Mouse (Mus musculus) liver (tissue): ENCODE results near the gene Acss1.

Experiments used
- DNase-seq: peaks from one replicate; pipeline ENCODE4 v3.0.0-alpha.2; 2020; ENCODE audit warnings: mixed read lengths

Acss1 gene

GRCm38 (mm10) chr2:150667820-150668766 lies at the start of gene Acss1:
Gene Acss1, minus strand, starts transcription at chr2:150668500.
- DNase-seq, result peak; percentile 92

GRCm38 (mm10) chr2:150712167-150712674 lies 43.9 kb upstream of the Acss1 start:
- DNase-seq, result no peak

- DNase-seq, result no peak
Observed at GRCm38 (mm10) chr2:150691481-150692170, 23.3 kb upstream of the Acss1 start.

GRCm38 (mm10) chr2:150690216-150690615 lies 21.9 kb upstream of the Acss1 start:
- no peak for DNase-seq

DNA sequence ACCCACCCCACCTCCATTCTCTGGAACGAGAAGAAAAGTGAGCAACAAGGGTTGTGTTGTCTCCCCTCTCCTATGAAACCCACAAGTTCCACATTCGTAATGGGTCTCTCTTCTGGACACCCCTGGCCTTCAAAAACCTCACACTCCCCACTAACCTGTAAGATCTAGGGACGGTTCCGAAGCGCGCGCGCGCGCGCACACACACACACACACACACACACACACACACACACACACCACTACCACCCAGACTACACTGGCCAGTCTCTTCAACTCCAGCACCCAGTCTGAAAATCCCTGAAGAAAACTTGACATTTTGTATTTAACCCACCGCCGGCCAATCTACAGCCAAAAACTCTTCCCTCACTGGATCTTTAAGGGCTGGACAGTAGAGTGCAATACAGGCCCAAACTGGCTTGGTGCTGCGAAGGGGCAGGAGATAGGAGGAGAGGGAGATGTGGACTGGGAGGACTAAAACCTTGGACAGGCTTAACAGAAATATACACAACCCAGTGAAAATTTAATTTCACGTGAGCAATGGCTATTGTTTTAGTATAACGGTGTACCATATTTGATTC lies 21.0 kb upstream of the Acss1 start, which contains the start of gene Vsx1:
TSS of gene Vsx1 (minus strand) at position 138 of the 578 bp plus-strand sequence.
- DNase-seq, result no peak

DNA sequence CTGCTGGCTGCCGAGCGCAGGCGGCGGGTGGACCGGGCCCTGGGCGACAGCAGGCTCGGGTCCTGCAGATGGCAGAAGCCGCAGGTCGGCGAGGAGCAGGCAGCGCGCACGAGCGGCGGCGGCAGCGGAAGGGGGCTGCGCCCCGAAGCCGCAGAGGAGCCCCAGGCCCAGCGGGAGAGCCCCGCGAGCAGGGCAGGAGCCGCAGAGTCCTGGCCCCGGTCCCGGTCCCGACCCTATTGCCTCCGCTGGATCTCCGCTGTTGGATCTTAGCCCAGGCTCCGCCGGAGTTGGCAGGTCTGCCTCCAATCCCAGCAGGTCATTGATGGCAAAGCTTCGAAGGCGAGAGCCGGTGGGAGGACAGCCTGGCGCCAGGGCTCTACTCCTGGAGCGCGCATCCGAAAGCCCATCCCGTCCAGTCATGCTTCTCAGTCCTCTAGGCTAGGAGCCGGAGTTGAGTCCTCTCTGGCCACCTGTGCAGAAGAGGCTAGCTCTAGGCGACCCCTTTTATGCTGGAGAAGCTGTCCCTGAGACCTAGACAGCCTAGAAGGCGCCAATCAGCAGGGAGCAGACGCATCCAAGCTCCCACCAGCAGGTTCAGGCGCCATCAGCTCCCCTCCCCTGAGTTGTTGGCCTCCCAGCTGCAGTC lies 20.4 kb upstream of the Acss1 start:
- no peak for DNase-seq

- DNase-seq, result no peak
Observed at GRCm38 (mm10) chr2:150687871-150688540, 19.7 kb upstream of the Acss1 start.

DNA sequence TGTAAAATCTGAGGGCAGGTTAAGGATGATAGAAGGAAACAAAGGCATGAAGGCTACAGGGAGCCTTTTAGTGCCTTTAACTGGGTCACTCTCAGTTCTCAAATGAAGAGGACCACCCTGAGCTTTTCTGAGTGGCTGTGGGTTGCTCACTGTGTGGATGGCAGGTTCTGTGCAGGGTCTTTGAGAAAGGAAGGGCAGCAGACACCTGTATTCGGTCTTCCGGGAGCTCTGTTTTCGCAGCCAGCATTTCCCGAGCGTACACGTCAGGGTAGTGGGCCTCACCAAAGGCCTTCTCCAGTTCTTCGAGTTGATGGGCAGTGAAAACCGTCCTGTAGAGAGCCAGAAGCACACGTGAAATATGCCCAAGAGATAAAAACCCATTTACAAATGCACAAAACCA lies 17.1 kb upstream of the Acss1 start:
- DNase-seq, result no peak

DNA sequence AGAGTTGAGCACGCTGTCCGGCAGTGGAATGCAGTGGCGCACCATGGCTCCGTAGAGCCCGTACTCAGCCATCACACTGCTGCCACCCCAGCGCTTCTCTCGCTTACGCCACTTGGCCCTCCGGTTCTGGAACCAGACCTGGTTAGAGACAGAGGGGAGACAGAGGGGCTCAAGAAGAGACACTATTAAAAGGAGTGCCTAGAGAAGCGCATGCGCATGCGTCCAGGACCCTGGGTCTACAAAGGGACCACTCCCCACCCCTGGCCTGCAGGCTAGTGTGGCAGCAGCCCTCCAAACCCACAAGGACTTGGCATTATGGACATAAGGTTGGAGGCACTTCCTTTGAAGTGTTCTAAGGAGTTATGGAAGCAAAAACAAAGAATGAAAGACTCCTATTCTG lies 16.2 kb upstream of the Acss1 start:
- DNase-seq, result no peak

GRCm38 (mm10) chr2:150681581-150681980 lies 13.3 kb upstream of the Acss1 start:
- no peak for DNase-seq

- DNase-seq, result peak; percentile 81
Observed at GRCm38 (mm10) chr2:150678392-150678791, 10.1 kb upstream of the Acss1 start.

- DNase-seq, result no peak
Observed at GRCm38 (mm10) chr2:150675525-150675924, 7.2 kb upstream of the Acss1 start.

DNA sequence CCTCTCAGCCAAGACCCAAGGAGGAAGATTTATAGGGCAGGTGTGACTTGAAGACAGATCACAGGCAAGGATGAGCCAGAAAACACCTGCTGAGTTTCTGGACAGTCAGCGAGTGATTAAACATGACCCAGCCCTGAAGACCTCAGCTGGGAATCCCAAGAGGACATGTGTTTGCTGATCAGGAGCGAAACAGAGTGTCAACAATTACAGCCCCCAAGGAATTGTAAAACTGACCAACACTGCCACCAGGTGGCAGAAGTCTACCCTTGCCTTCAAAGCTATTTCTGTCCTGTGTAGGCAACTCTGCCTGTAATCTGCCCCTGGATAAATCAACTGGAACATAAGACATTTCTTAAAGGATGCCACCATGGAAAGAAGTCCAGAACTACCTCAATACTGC lies 6.6 kb upstream of the Acss1 start:
- DNase-seq, result peak; percentile 78

GRCm38 (mm10) chr2:150673929-150674328 lies 5.6 kb upstream of the Acss1 start:
- peak; percentile 33 for DNase-seq

DNA sequence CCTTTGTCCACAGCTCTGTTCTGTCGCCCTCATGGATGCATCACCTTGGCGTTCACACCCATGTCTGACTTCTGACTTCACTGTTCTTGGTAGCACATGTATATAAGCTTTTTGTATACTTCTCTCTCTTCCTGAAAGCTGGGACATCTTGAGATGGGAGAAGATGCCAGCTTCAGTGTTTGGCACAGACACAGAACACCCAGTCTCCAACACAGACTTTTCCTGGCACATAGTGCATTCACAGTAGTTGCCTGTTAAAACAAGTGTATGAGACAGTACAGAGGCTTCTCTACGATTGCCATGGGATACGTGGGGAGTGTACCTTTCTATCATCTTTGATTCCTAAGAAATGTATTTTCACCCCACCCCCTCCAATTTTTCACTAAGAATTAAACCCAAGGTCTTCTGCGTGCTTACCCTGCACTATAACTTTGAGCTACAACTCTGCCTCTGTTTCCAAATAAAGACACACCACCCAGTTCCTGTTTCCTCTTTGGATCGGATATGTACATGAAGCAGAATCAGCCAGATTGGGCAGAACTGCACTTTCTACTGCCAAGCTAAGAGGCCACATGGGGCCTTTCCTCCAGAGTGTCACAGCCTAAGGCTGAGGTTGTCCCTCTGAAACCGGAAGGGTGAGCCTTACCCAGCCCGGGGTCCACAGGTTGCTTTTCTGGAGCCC lies 3.5 kb upstream of the Acss1 start:
- no peak for DNase-seq

GRCm38 (mm10) chr2:150670926-150671325 lies 2.6 kb upstream of the Acss1 start:
- DNase-seq, result no peak

DNA sequence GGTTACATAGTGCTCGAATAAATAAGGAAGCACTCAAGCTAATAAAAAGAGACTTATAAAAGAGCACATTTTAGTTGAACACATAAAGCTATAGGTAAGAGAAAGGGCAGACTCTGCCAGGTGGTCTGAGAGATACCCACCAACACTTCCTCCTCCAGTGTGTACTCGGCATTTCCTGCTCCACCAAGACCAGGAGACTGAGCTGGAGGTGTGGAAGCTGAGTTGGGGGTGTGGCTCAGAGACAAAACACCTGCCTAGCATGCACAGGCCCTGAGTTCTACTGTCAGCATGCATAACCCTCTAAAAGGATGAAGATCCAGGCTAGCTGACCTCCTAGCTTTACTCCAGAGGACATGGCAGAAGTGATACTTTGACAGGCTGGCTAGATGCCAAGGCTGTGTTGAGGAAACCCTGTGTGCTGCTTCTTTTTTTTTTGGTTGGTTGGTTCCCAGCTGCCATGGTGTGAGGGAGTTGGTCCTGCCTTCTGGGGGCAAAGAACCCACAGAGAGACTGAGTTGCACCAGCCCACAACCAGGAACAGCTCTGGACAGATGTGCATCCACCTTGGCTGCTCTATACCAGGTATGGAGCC lies 1.2 kb upstream of the Acss1 start:
- DNase-seq, result no peak

- DNase-seq, result no peak
Observed at GRCm38 (mm10) chr2:150668956-150669355, 656 bp upstream of the Acss1 start.

DNA sequence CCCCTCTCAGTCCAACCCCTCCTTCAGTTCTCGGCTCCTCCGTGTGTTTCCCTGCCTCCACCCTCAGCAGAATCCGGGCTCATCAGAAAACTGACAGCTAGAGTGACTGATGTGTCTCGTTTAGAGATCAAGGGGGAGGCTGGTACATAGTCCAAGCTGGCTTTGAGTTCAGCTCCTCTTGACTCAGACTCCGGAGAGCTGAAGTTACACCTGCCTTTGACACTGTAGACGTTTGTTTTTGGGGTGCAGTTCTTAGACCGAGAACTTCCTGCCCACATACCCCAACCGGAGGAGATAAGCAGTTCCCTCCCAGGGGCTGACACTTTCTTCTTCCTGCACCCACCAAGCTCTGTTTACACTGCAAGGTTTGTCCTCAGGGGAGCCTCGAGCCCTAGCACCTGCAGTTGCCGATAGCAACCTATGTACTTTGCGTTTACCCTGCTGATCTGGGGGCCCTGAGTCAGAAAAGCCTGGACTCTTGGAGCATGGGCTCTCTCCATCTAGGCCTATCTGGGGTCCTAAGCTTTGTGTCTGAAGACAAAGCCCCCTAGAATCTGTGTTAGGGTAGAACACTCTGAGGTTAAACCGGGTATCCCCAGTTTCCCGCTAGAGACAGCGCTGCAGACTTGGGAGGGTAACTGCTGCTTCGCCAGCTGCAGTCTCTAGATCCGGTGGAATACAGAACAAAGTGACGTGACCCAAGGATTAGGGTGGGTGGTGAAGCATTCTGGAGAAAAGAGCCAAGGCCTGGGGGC lies 1.1 kb downstream of the Acss1 start:
- peak; percentile 71 for DNase-seq

DNA sequence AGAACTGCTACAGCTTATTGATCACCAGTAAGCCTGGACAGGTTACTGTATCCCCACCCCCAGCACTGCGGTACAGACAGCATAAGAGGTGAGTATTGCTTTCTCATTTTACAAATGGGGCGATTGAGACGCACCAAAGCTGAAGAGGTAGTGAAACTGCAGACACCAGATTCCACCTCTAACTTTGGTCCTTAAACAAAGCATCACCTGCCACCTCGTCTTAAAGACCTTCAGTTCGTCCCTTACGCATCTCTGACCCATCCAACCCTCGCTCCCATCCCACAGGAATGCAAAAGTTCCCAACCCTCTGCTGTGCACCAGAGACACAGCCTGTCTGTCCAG lies 1.6 kb downstream of the Acss1 start:
- DNase-seq, result no peak
